Mouse (Mus musculus) ES-E14 (cell line): ENCODE data around the gene Hist1h3d. TPM values are rescaled to one million over a fixed set of nuclear protein-coding genes. Genes with fewer than 3 reads are reported as not detected.
"Not testable (repeated sequence)": the region's sequence is repeated elsewhere in the genome, so short reads cannot be mapped to it uniquely, and the experiment has no call there.

ENCODE experiments used
- DNase-seq: peaks from one replicate; pipeline ENCODE4 v3.0.0-alpha.2; 2013; ENCODE audit warnings: low read depth, low spot score
- H3K27ac ChIP-seq: 2 replicates; pipeline ENCODE4 v1.5.1; 2012; ENCODE audit warnings: low read depth, mild to moderate bottlenecking, low read length, moderate library complexity, mixed read lengths; ENCODE audit not compliant: poor library complexity, insufficient read depth, severe bottlenecking
- H3K36me3 ChIP-seq: 2 replicates; pipeline ENCODE4 v1.6.1; 2012; ENCODE audit warnings: mild to moderate bottlenecking, low read length, moderate library complexity, mixed read lengths; ENCODE audit not compliant: control insufficient read depth, poor library complexity, insufficient read depth, severe bottlenecking
- H3K4me1 ChIP-seq, 2 experiments: fragments of 150-350 bp in 1 of 2; sonication (generic) in 1 of 2; 2 replicates each; pipeline ENCODE4 v1.6.1; 2012; ENCODE audit warnings: low read length in 2 of 2, mild to moderate bottlenecking in 1 of 2, mixed read lengths in 1 of 2; ENCODE audit not compliant: control insufficient read depth in 2 of 2, insufficient read depth in 2 of 2, poor library complexity in 1 of 2
- H3K4me3 ChIP-seq, 2 experiments: fragments of 150-350 bp in 1 of 2; sonication (generic) in 1 of 2; 2 replicates each; pipeline ENCODE4 v1.5.1; 2012; ENCODE audit warnings: low read length in 2 of 2, low read depth in 1 of 2, mild to moderate bottlenecking in 1 of 2, mixed read lengths in 1 of 2; ENCODE audit not compliant: insufficient read depth in 1 of 2, poor library complexity in 1 of 2, severe bottlenecking in 1 of 2
- H3K9ac ChIP-seq: 2 replicates; pipeline ENCODE4 v1.6.1; 2012; ENCODE audit warnings: low read depth, mild to moderate bottlenecking, low read length, mixed read lengths; ENCODE audit not compliant: poor library complexity, insufficient read depth, severe bottlenecking
- H3K9me3 ChIP-seq: fragments of 150-350 bp; sonication (generic); 2 replicates; pipeline ENCODE4 v1.6.1; 2012; ENCODE audit warnings: low read depth, mild to moderate bottlenecking, low read length; ENCODE audit not compliant: control insufficient read depth, insufficient read depth
- CHD2 ChIP-seq: IDR thresholded peaks from 2 replicates; pipeline ENCODE4 v1.6.1; 2014; ENCODE audit warnings: mild to moderate bottlenecking, low read depth, low read length, inconsistent platforms
- HCFC1 ChIP-seq: IDR thresholded peaks from 2 replicates; pipeline ENCODE4 v1.6.1; 2012; ENCODE audit warnings: low read length, inconsistent platforms, borderline replicate concordance; ENCODE audit not compliant: insufficient read depth
- MAFK ChIP-seq: IDR thresholded peaks from 2 replicates; pipeline ENCODE4 v1.6.1; 2014; ENCODE audit warnings: mild to moderate bottlenecking, low read depth, low read length, inconsistent platforms; ENCODE audit not compliant: insufficient read depth
- ZC3H11A ChIP-seq: IDR thresholded peaks from 2 replicates; pipeline ENCODE4 v1.6.1; 2012; ENCODE audit warnings: low read depth, mild to moderate bottlenecking, inconsistent platforms, low read length, borderline replicate concordance
- ZNF384 ChIP-seq: IDR thresholded peaks from 2 replicates; pipeline ENCODE4 v1.6.1; 2012; ENCODE audit warnings: low read depth, low read length, inconsistent platforms
- in situ Hi-C, 2 experiments: fragments of 600-800 bp; cut with MboI; formaldehyde crosslinking; loops; one replicate each; pipeline ENCODE4 v1.15.1; 2025; ENCODE audit warnings: low sequenced_read_pairs in 2 of 2, inconsistent platforms in 1 of 2; ENCODE audit not compliant: unreplicated experiment in 2 of 2
- total RNA-seq: library from RNA; depleted of rRNA; stranded (reverse); fragments of 300-350 nt; gene quantifications from 2 replicates; pipeline ENCODE4 v1.2.3, GENCODE M21; 2012

Hist1h3d gene
- total RNA-seq, 1 experiment: 103 TPM

GRCm38 (mm10) chr13:23561883-23562659, 13.5 kb upstream of the Hist1h3d start, which contains the start of gene Hist1h3e:
TSS of gene Hist1h3e (minus strand) at chr13:23562369.
- peak; percentile 93 for DNase-seq
- peak within 1 kb of the TSS; percentile 93 for H3K27ac ChIP-seq
- H3K4me1 ChIP-seq, H3K9me3 ChIP-seq, H3K36me3 ChIP-seq: not testable (repeated sequence)
- H3K4me3 ChIP-seq: peak within 1 kb of the TSS; percentile 65 to 68
- peak; percentile 41; the same call in 1 of the 2 replicates for TF ChIP-seq HCFC1
- in situ Hi-C loops: loop anchor here (25.0 kb wide), 2 partner anchors 1525 to 1825 kb away; partner anchors contain the start of genes Hist1h4j (in 2 of the 2), Hist1h2ag (in 1 of the 2), Hist1h2ah (in 1 of the 2) and Hist1h2bj (in 1 of the 2)
- peak within 1 kb of the TSS; percentile 82 for H3K9ac ChIP-seq

GRCm38 (mm10) chr13:23562699-23563462, 12.7 kb upstream of the Hist1h3d start:
- Histone ChIP-seq H3K4me3 (peak overlapping the region; percentile 61 to 68), H3K36me3 (no peaks in the 10 kb centered on the region), H3K27ac (peak overlapping the region; percentile 93), H3K4me1 (peaks cover 0 to 5% of the 10 kb centered on the region in 2 experiments; a peak in 1 of 4 replicates), H3K9me3 (no peaks in the 10 kb centered on the region), H3K9ac (peak overlapping the region; percentile 82)
- TF ChIP-seq CHD2 (no peak), MAFK (peak; percentile 90)
- DNase-seq: no peak
- in situ Hi-C loops: loop anchor here (25.0 kb wide), 2 partner anchors 1526 to 1826 kb away; partner anchors contain the start of genes Hist1h4j (in 2 of the 2), Hist1h2ag (in 1 of the 2), Hist1h2ah (in 1 of the 2) and Hist1h2bj (in 1 of the 2)

- no peak for DNase-seq
- Histone ChIP-seq H3K9ac (no peak overlapping the region), H3K27ac (no peak overlapping the region), H3K36me3 (no peaks in the 10 kb centered on the region), H3K4me3 (no peak overlapping the region), H3K4me1 (peaks cover 0 to 5% of the 10 kb centered on the region in 2 experiments; a peak in 1 of 4 replicates), H3K9me3 (no peaks in the 10 kb centered on the region)
- TF ChIP-seq ZC3H11A (no peak), ZNF384 (no peak), MAFK (no peak), HCFC1 (no peak), CHD2 (no peak)
- in situ Hi-C loops: loop anchor here (25.0 kb wide), 2 partner anchors 1527 to 1827 kb away; partner anchors contain the start of genes Hist1h4j (in 2 of the 2), Hist1h2ag (in 1 of the 2), Hist1h2ah (in 1 of the 2) and Hist1h2bj (in 1 of the 2)
These were observed 11.1 kb upstream of the Hist1h3d start for GRCm38 (mm10) chr13:23564482-23564881.

- 0 out of 2 replicates have a peak, but pooled peaks have one; percentile 41 for TF ChIP-seq HCFC1
- in situ Hi-C loops: loop anchor here (25.0 kb wide), 2 partner anchors 1533 to 1833 kb away; partner anchors contain the start of genes Hist1h4j (in 2 of the 2), Hist1h2ag (in 1 of the 2), Hist1h2ah (in 1 of the 2) and Hist1h2bj (in 1 of the 2)
These were observed 5.1 kb upstream of the Hist1h3d start for GRCm38 (mm10) chr13:23570261-23571021.

More at GRCm38 (mm10) chr13:23570261-23571021, 5.1 kb upstream of the Hist1h3d start:
- peak overlapping the region; percentile 20 to 63 for H3K4me3 ChIP-seq
- peak overlapping the region; percentile 92 for H3K27ac ChIP-seq
- H3K9ac ChIP-seq: peak overlapping the region; percentile 67
- H3K4me1 ChIP-seq, H3K9me3 ChIP-seq, DNase-seq, H3K36me3 ChIP-seq: not testable (repeated sequence)
